Mouse (Mus musculus): Measurements from ENCODE around the gene Tmbim1. TPM values are rescaled to one million over a fixed set of nuclear protein-coding genes. Genes with fewer than 3 reads are reported as not detected.

Tmbim1 gene
- polyA plus RNA-seq, 1 experiment from 2014 or later, result 11.5 TPM

- H3K36me3 ChIP-seq, result no peaks in the 10 kb centered on the region; the same call in 1 of the 2 replicates
- no peak overlapping the region for H3K4me2 ChIP-seq
- no peak overlapping the region for H3K9ac ChIP-seq
- H3K9me3 ChIP-seq, result no peaks in the 10 kb centered on the region
- no peak overlapping the region for H3K27ac ChIP-seq (replicated peaks)
- H3K4me3 ChIP-seq, result no peak overlapping the region
- peaks cover 19% of the 10 kb centered on the region for H3K27me3 ChIP-seq
- no peak for ATAC-seq (ENCODE audit: low FRiP score, low read depth)
- peaks cover 27% of the 10 kb centered on the region for H3K4me1 ChIP-seq (replicated peaks)
- 82% methylated on average over 6 of the region's 6 CpGs for WGBS
Observed at GRCm38 (mm10) chr1:74300347-74301110, 4.9 kb downstream of the Tmbim1 start.

DNA sequence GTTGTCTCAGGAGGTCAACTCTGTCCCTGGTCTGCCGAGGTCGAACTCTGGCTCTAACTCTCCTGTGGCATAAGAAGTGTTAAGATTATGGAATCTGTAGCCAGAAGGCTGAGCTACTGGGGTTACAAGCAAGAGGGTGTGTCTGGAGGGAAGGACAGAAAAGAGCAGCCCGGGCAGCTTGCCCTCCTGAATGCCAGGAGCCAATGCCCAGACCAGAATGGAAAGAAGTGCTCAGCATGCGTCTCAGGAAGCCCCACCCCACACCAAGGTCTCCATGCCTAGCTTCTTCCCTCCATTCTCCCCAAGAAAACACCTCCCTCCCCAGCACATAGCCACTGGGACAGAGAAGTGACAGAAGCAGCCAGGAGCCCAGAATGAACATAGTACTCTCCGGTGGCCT lies 6.4 kb downstream of the Tmbim1 start:
- 77% methylated on average over 5 of the region's 5 CpGs for WGBS
- Histone ChIP-seq H3K36me3 (no peaks in the 10 kb centered on the region; the same call in 1 of the 2 replicates), H3K27ac (replicated peaks) (no peak overlapping the region)

GRCm38 (mm10) chr1:74298157-74298750 lies 7.2 kb downstream of the Tmbim1 start:
- 90% methylated on average over 5 of the region's 5 CpGs for WGBS
- Histone ChIP-seq H3K27ac (replicated peaks) (no peak overlapping the region), H3K36me3 (no peaks in the 10 kb centered on the region; the same call in 1 of the 2 replicates), H3K4me2 (no peak overlapping the region), H3K27me3 (peaks cover 12% of the 10 kb centered on the region), H3K4me1 (replicated peaks) (peaks cover 27% of the 10 kb centered on the region), H3K9me3 (no peaks in the 10 kb centered on the region), H3K9ac (no peak overlapping the region), H3K4me3 (no peak overlapping the region)
- ATAC-seq (ENCODE audit: low FRiP score, low read depth), result no peak

More for the DNA sequence above, 6.4 kb downstream of the Tmbim1 start:
- H3K27me3 ChIP-seq, result peaks cover 18% of the 10 kb centered on the region
- peaks cover 30% of the 10 kb centered on the region for H3K4me1 ChIP-seq (replicated peaks)
- ATAC-seq (ENCODE audit: low FRiP score, low read depth), result no peak
- H3K4me3 ChIP-seq, result no peak overlapping the region
- no peak overlapping the region for H3K9ac ChIP-seq
- H3K9me3 ChIP-seq, result no peaks in the 10 kb centered on the region
- no peak overlapping the region for H3K4me2 ChIP-seq

DNA sequence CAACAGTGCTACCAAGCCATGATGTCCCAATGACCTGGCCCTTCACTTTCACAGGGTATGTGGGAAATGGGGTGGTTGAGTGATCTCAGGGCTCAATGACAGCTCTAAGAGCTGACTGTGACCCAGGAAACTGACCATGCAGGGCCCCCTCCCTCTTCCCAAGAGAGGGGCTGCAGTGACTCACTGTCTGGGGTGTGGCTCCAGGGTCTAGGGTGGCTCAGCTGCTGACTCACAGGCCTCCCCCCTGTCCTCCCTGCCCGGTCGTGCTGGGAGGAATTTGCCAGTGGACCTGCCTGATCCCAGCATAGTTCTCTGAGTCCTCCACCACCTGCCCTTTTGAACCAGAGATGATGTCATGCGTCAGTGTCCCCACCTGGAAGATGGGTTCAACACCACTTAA lies 8.2 kb downstream of the Tmbim1 start:
- 81% methylated on average over 3 of the region's 3 CpGs for WGBS
- no peak overlapping the region for H3K4me2 ChIP-seq
- H3K4me1 ChIP-seq (replicated peaks), result peaks cover 31% of the 10 kb centered on the region
- no peak overlapping the region for H3K4me3 ChIP-seq
- no peaks in the 10 kb centered on the region; the same call in 1 of the 2 replicates for H3K36me3 ChIP-seq
- ATAC-seq (ENCODE audit: low FRiP score, low read depth), result no peak
- H3K27ac ChIP-seq (replicated peaks), result no peak overlapping the region
- no peaks in the 10 kb centered on the region for H3K9me3 ChIP-seq
- 0 out of 2 replicates have a peak, but pooled peaks cover 6% of the 10 kb centered on the region for H3K27me3 ChIP-seq
- no peak overlapping the region for H3K9ac ChIP-seq

- H3K9ac ChIP-seq, result no peak overlapping the region
Observed at GRCm38 (mm10) chr1:74296477-74296876, 8.9 kb downstream of the Tmbim1 start.

GRCm38 (mm10) chr1:74295456-74296171 lies 9.8 kb downstream of the Tmbim1 start:
- Histone ChIP-seq H3K27ac (replicated peaks) (peak overlapping the region; percentile 84), H3K9ac (no peak overlapping the region), H3K4me1 (replicated peaks) (peaks cover 31% of the 10 kb centered on the region), H3K4me2 (peak overlapping the region; percentile 12), H3K4me3 (no peak overlapping the region), H3K36me3 (peaks cover 3% of the 10 kb centered on the region; the same call in 1 of the 2 replicates), H3K9me3 (no peaks in the 10 kb centered on the region), H3K27me3 (no peaks in the 10 kb centered on the region)
- WGBS, result 25% methylated on average over 9 of the region's 9 CpGs
- peak; percentile 91 for ATAC-seq (ENCODE audit: low FRiP score, low read depth)

More at GRCm38 (mm10) chr1:74296477-74296876, 8.9 kb downstream of the Tmbim1 start:
- peaks cover 31% of the 10 kb centered on the region for H3K4me1 ChIP-seq (replicated peaks)
- H3K4me2 ChIP-seq, result peak overlapping the region; percentile 12; the same call in 1 of the 2 replicates
- no peak for ATAC-seq (ENCODE audit: low FRiP score, low read depth)
- H3K27me3 ChIP-seq, result no peaks in the 10 kb centered on the region
- H3K27ac ChIP-seq (replicated peaks), result peak overlapping the region; percentile 84
- H3K9me3 ChIP-seq, result no peaks in the 10 kb centered on the region
- H3K4me3 ChIP-seq, result no peak overlapping the region
- 62% methylated on average over 6 of the region's 6 CpGs for whole genome bisulfite sequencing
- peaks cover 2% of the 10 kb centered on the region; the same call in 1 of the 2 replicates for H3K36me3 ChIP-seq

DNA sequence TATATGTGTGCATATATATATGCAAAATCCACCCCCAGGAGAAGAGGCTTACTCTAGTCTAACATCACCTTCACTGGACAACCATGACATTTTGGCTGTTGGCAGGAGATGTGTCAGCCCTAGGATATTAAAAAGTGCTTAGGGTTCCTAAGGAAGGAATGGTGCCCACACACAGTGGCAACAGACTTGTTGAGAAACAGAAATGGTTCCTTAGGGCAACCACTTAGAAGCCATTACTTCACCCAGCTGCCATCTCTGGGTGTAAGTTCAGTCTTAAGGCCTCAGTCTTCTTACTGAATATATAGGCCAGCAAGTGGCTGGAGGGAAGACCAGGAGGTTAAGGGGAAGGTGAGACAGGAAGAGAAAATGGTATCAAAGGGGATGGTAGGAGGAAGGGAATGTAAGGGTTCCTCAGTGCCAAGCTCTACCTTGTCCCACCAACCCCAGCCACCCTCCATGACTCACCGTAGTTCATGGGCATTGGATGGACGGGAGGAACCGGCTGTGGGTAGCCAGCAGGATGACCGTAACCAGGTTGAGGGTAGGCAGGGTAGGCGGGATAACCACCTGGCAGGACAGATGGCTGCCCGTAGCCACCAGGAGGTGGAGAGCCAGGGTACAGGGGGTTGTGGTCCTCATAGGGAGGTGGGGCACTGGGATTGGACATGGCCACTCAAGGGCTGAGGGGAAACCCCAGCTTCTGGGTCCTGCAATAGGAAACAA lies 10.5 kb downstream of the Tmbim1 start:
- no peak overlapping the region for H3K9ac ChIP-seq
- H3K27me3 ChIP-seq, result no peaks in the 10 kb centered on the region
- H3K27ac ChIP-seq (replicated peaks), result peak overlapping the region; percentile 84
- peaks cover 3% of the 10 kb centered on the region; the same call in 1 of the 2 replicates for H3K36me3 ChIP-seq
- peaks cover 38% of the 10 kb centered on the region for H3K4me1 ChIP-seq (replicated peaks)
- no peak overlapping the region for H3K4me2 ChIP-seq
- ATAC-seq (ENCODE audit: low FRiP score, low read depth), result no peak
- 89% methylated on average over 6 of the region's 6 CpGs for WGBS
- H3K9me3 ChIP-seq, result no peaks in the 10 kb centered on the region
- H3K4me3 ChIP-seq, result no peak overlapping the region

GRCm38 (mm10) chr1:74294090-74294643 lies 11.3 kb downstream of the Tmbim1 start:
- no peaks in the 10 kb centered on the region for H3K27me3 ChIP-seq
- WGBS, result 92% methylated on average over 3 of the region's 3 CpGs
- H3K9ac ChIP-seq, result no peak overlapping the region
- H3K4me2 ChIP-seq, result no peak overlapping the region
- peaks cover 41% of the 10 kb centered on the region for H3K4me1 ChIP-seq (replicated peaks)
- H3K4me3 ChIP-seq, result no peak overlapping the region
- no peaks in the 10 kb centered on the region for H3K9me3 ChIP-seq
- no peak for ATAC-seq (ENCODE audit: low FRiP score, low read depth)
- H3K36me3 ChIP-seq, result peaks cover 3% of the 10 kb centered on the region; the same call in 1 of the 2 replicates
- H3K27ac ChIP-seq (replicated peaks), result no peak overlapping the region

- peaks cover 41% of the 10 kb centered on the region for H3K4me1 ChIP-seq (replicated peaks)
- H3K9me3 ChIP-seq, result no peaks in the 10 kb centered on the region
- H3K9ac ChIP-seq, result no peak overlapping the region
- ATAC-seq (ENCODE audit: low FRiP score, low read depth), result no peak
- H3K27ac ChIP-seq (replicated peaks), result no peak overlapping the region
- 85% methylated on average over 8 of the region's 8 CpGs for WGBS
- H3K36me3 ChIP-seq, result peaks cover 3% of the 10 kb centered on the region; the same call in 1 of the 2 replicates
- H3K27me3 ChIP-seq, result no peaks in the 10 kb centered on the region
- no peak overlapping the region for H3K4me2 ChIP-seq
- H3K4me3 ChIP-seq, result no peak overlapping the region
Observed at GRCm38 (mm10) chr1:74293306-74293960, 12.0 kb downstream of the Tmbim1 start.

DNA sequence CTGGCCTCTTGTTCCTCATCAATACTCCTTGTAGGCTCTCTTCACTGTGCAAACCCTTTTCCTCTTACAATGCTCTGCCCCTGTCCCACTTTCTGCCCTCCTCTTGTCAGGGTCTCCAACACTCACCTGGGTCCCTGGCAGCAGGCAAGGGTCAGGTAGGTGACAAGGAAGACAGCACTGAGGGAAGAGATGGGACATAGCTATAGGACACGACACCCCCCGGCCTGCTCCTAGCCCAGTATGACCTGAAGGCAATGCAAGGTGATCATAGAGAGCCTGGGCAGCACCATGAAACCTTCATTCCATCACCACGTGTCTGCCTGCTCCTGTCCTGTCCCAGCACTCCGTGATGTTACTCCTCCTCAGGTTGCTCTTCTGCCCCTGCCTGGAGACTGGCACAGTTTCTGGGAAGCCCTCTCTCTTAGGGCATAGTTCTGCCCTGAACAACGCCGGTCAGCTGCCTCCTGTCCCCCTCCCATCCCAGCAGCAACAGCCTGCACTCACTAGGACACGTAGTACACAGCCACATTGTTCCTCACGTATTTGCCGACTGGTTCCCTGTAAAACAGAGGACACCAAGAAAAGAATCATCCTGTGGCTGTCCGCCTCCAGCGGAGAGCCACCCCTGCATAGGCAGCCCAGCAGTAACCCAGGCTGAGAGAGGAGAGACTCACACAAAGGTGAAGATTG lies 12.9 kb downstream of the Tmbim1 start:
- H3K4me2 ChIP-seq, result no peak overlapping the region
- H3K9ac ChIP-seq, result no peak overlapping the region
- H3K27me3 ChIP-seq, result no peaks in the 10 kb centered on the region
- WGBS, result 82% methylated on average over 11 of the region's 11 CpGs
- H3K4me1 ChIP-seq (replicated peaks), result peaks cover 42% of the 10 kb centered on the region
- no peaks in the 10 kb centered on the region for H3K9me3 ChIP-seq
- H3K4me3 ChIP-seq, result no peak overlapping the region
- ATAC-seq (ENCODE audit: low FRiP score, low read depth), result no peak
- no peak overlapping the region for H3K27ac ChIP-seq (replicated peaks)
- peaks cover 3% of the 10 kb centered on the region; the same call in 1 of the 2 replicates for H3K36me3 ChIP-seq

All from hindbrain, embryonic 15.5 days (tissue).